Mouse (Mus musculus) liver, embryonic 14.5 days (tissue): ENCODE data around the gene Dppa5a. TPM values are rescaled to one million over a fixed set of nuclear protein-coding genes. Genes with fewer than 3 reads are reported as not detected.
"Not testable (repeated sequence)": the region's sequence is repeated elsewhere in the genome, so short reads cannot be mapped to it uniquely, and the experiment has no call there.

Experiments
- ATAC-seq: fragments of 200-750 bp; cut with Nextera tagmentation; 2 replicates; pipeline ENCODE4 v1.8.0; 2017; ENCODE audit warnings: moderate number of reproducible peaks, mild to moderate bottlenecking, moderate library complexity; ENCODE audit not compliant: insufficient read depth
- DNase-seq, 3 experiments: peaks; one replicate each; pipeline ENCODE4 v3.0.0-alpha.2; 2012 to 2013; ENCODE audit warnings: low read depth in 3 of 3, low spot score in 3 of 3
- H3K27ac ChIP-seq: fragments of 300-500 bp; sonication (generic); 2 replicates; pipeline ENCODE4 v1.5.1; 2014; ENCODE audit warnings: moderate library complexity, mild to moderate bottlenecking, control low read depth, inconsistent platforms
- H3K27me3 ChIP-seq: fragments of 300-500 bp; sonication (generic); 2 replicates; pipeline ENCODE4 v1.6.1; 2014; ENCODE audit warnings: mild to moderate bottlenecking, low read length, moderate library complexity; ENCODE audit not compliant: control insufficient read depth, insufficient read depth
- H3K36me3 ChIP-seq: fragments of 300-500 bp; sonication (generic); replicated peaks from 2 replicates; pipeline ENCODE4 v1.6.1; 2014; ENCODE audit warnings: low read depth; ENCODE audit not compliant: control insufficient read depth, insufficient read depth
- H3K4me1 ChIP-seq, 2 experiments: fragments of 200-500 bp in 1 of 2; fragments of 300-500 bp in 1 of 2; sonication (generic) in 1 of 2; replicated peaks; 2 replicates each; pipeline ENCODE4 v1.6.1; 2012 to 2014; ENCODE audit warnings: antibody characterized with exemption in 1 of 2, inconsistent platforms in 1 of 2, low read length in 1 of 2; ENCODE audit not compliant: control insufficient read depth in 2 of 2, insufficient read depth in 2 of 2
- H3K4me2 ChIP-seq: fragments of 300-500 bp; sonication (generic); 2 replicates; pipeline ENCODE4 v1.6.1; 2014; ENCODE audit warnings: low read depth, mild to moderate bottlenecking, control low read depth, moderate library complexity
- H3K4me3 ChIP-seq, 2 experiments: fragments of 200-500 bp in 1 of 2; fragments of 300-500 bp in 1 of 2; sonication (generic) in 1 of 2; 2 replicates each; pipeline ENCODE4 v1.5.1; 2012 to 2014; ENCODE audit warnings: low read depth in 2 of 2, low read length in 2 of 2, mild to moderate bottlenecking in 2 of 2, control low read depth in 1 of 2, inconsistent platforms in 1 of 2, moderate library complexity in 1 of 2; ENCODE audit not compliant: insufficient read depth in 1 of 2
- H3K9ac ChIP-seq: fragments of 300-500 bp; sonication (generic); replicated peaks from 2 replicates; pipeline ENCODE4 v1.6.1; 2014; ENCODE audit warnings: mild to moderate bottlenecking, control low read depth, moderate library complexity
- H3K9me3 ChIP-seq: fragments of 300-500 bp; sonication (generic); 2 replicates; pipeline ENCODE4 v1.6.1; 2016; ENCODE audit warnings: low read length, mixed read lengths; ENCODE audit not compliant: control insufficient read depth
- CTCF ChIP-seq: IDR thresholded peaks from 2 replicates; pipeline ENCODE4 v1.5.1; 2016; ENCODE audit warnings: antibody characterized with exemption, low read depth, control low read depth
- EP300 ChIP-seq: IDR thresholded peaks from 2 replicates; pipeline ENCODE4 v1.6.1; 2016; ENCODE audit warnings: antibody characterized with exemption, low read depth
- WGBS: fragments of 180-500 bp; shearing (Covaris S2); extraction: QIAGEN DNeasy Blood & Tissue Kit; methylation state at CpG from one replicate; pipeline ENCODE4 v1.1.7; 2014; ENCODE audit not compliant: insufficient replicate concordance; 5-methylcytosine and 5-hydroxymethylcytosine counted together
- polyA plus RNA-seq, 2 experiments: library from polyadenylated mRNA; depleted of rRNA in 1 of 2; stranded (reverse) in 1 of 2; unstranded in 1 of 2; fragments of >200 nt; fragmentation: Nextera tagmentation in 1 of 2; extraction: Ambion mirVana in 1 of 2; gene quantifications; 2 replicates each; pipeline versions ENCODE4 v1.2.1 to v1.2.3; 2012 to 2014

The Dppa5a gene
- polyA plus RNA-seq, 2 experiments = not detected

- H3K9me3 ChIP-seq = no peaks in the 10 kb centered on the region
- 11% methylated on average over 9 of the region's 9 CpGs for WGBS
- H3K27me3 ChIP-seq = no peaks in the 10 kb centered on the region
- H3K4me2 ChIP-seq = no peak overlapping the region
- H3K4me1 ChIP-seq = no peaks in the 10 kb centered on the region
- no peak overlapping the region for H3K9ac ChIP-seq
- ATAC-seq (no peak), DNase-seq (peak; percentile 20 to 29 (median 24))
- no peaks in the 10 kb centered on the region for H3K36me3 ChIP-seq
- no peak overlapping the region for H3K27ac ChIP-seq
- no peak overlapping the region for H3K4me3 ChIP-seq
- no peak for TF ChIP-seq EP300
- peak; percentile 83 for TF ChIP-seq CTCF
These were observed 9.9 kb downstream of the Dppa5a start for GRCm38 (mm10) chr9:78358053-78358452.

DNA sequence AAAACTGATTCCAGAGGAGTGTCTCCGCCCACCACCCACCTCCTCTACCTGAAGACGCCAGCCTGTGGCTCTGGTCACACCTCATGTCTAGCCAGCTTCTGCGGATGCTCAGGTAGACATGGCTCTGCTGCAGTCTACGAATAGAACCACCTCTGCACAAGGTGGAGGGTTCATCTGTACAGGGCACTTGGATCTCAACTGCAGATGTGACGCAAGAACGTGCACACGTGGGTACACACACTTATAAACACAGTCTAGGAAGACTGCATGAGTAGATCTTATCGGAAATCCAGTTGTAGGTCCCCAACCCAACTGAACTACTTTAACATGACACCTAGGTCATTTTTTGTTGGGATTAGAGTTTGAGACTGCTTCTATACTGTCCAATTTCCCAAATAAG is 12.4 kb downstream of the Dppa5a start, which contains the start of gene Gsta2:
Gene Gsta2, minus strand, starts transcription at position 178 of the 400 bp plus-strand sequence.
- Histone ChIP-seq H3K9ac (no peak within 1 kb of the TSS), H3K4me1 (no peaks in the 10 kb centered on the region), H3K4me2 (no peak within 1 kb of the TSS), H3K27ac (no peak within 1 kb of the TSS), H3K36me3 (no peaks in the 10 kb centered on the region), H3K9me3 (no peaks in the 10 kb centered on the region), H3K27me3 (no peaks in the 10 kb centered on the region), H3K4me3 (no peak within 1 kb of the TSS)
- no peak for ATAC-seq
- TF ChIP-seq CTCF (no peak), EP300 (no peak)
- no peak for DNase-seq
- WGBS = 67% methylated on average over 8 of the region's 8 CpGs

GRCm38 (mm10) chr9:78354665-78355578 is 13.1 kb downstream of the Dppa5a start:
- WGBS = 63% methylated on average over 11 of the region's 11 CpGs
- ATAC-seq (no peak), DNase-seq (peak in 1 of 3 experiments; percentile 7)
- Histone ChIP-seq H3K4me3 (no peak overlapping the region), H3K27me3 (no peaks in the 10 kb centered on the region), H3K9ac (no peak overlapping the region), H3K27ac (no peak overlapping the region), H3K4me1 (no peaks in the 10 kb centered on the region), H3K36me3 (no peaks in the 10 kb centered on the region), H3K9me3 (no peaks in the 10 kb centered on the region), H3K4me2 (no peak overlapping the region)
- no peak for TF ChIP-seq CTCF
- no peak for TF ChIP-seq EP300

- WGBS = 49% methylated on average over 6 of the region's 6 CpGs
- no peak overlapping the region for H3K4me2 ChIP-seq
- no peaks in the 10 kb centered on the region for H3K4me1 ChIP-seq
- no peaks in the 10 kb centered on the region for H3K9me3 ChIP-seq
- TF ChIP-seq EP300 (no peak), CTCF (no peak)
- no peaks in the 10 kb centered on the region for H3K27me3 ChIP-seq
- DNase-seq (no peak), ATAC-seq (no peak)
- no peak overlapping the region for H3K4me3 ChIP-seq
- H3K27ac ChIP-seq = no peak overlapping the region
- no peaks in the 10 kb centered on the region for H3K36me3 ChIP-seq
- H3K9ac ChIP-seq = no peak overlapping the region
These were observed 16.3 kb downstream of the Dppa5a start for GRCm38 (mm10) chr9:78351504-78352220.

GRCm38 (mm10) chr9:78350007-78350406 is 18.0 kb downstream of the Dppa5a start:
- H3K4me3 ChIP-seq, H3K36me3 ChIP-seq, ATAC-seq, H3K27me3 ChIP-seq, DNase-seq, H3K9me3 ChIP-seq, H3K27ac ChIP-seq, H3K9ac ChIP-seq, H3K4me1 ChIP-seq, H3K4me2 ChIP-seq: not testable (repeated sequence)

DNA sequence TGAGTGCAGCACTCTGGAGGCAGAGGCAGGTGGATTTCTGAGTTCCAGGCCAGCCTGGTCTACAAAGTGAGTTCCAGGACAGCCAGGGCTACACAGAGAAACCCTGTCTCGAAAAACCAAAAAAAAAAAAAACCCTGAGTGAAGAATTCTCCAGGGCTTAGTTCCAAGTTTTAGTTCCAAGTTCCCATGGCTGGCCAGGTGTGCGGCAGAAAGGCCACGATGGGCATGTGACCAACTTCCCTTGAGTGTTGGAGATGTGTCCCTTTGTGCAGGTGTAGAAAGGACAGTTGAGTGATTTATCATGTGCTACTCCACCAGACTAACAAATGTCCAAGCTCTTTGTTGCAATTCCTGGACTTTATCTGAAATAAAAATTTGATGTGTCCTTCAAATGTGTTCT is 18.8 kb downstream of the Dppa5a start:
- H3K9me3 ChIP-seq, ATAC-seq, H3K4me2 ChIP-seq, H3K27ac ChIP-seq, DNase-seq, H3K4me3 ChIP-seq, H3K4me1 ChIP-seq, H3K27me3 ChIP-seq, H3K36me3 ChIP-seq, H3K9ac ChIP-seq: not testable (repeated sequence)
- 52% methylated on average over 3 of the region's 3 CpGs for WGBS

- not testable (repeated sequence) for ATAC-seq
- WGBS = 34% methylated on average over 6 of the region's 6 CpGs
These were observed 19.6 kb downstream of the Dppa5a start for GRCm38 (mm10) chr9:78348206-78349004.

More at GRCm38 (mm10) chr9:78348206-78349004, 19.6 kb downstream of the Dppa5a start:
- H3K27ac ChIP-seq, H3K27me3 ChIP-seq, H3K4me2 ChIP-seq, H3K4me1 ChIP-seq, DNase-seq, H3K36me3 ChIP-seq, H3K4me3 ChIP-seq, H3K9me3 ChIP-seq, H3K9ac ChIP-seq: not testable (repeated sequence)
